Mouse (Mus musculus): ENCODE results near the gene Por.

DNA sequence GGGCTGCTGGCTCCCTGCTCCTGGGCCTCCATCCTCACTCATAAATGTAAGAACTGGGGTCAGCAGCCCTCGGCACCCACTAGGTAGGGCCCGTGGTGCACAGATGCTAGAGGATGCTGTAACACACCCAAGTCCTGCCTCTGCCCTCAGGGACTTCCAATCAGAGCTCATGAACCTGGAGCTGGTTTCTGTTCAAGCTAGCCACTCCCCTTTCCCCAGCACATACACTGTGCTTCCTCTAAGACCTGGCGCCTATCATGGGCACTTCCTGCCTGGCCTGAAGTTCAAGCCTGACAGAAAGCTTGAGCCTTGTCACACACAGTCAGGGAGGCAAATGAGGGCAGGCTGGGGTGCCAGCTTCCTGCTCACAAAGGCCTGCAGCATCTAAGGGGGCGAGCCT lies 63.2 kb downstream of the Por start:
- no peak for TF ChIP-seq CHD2 (IDR thresholded peaks at IDR 0.05; ENCODE audit: low read depth, low read length)
- TF ChIP-seq HCFC1 (IDR thresholded peaks at IDR 0.05; ENCODE audit: borderline replicate concordance, insufficient read depth, low read length): no peak
